Mouse (Mus musculus) thymus, postnatal 36 days (tissue): ENCODE results near the gene Olfr1326-ps1.

ENCODE experiments used
- DNase-seq, 2 experiments: peaks; one replicate each; pipeline ENCODE4 v3.0.0; 2022; ENCODE audit warnings: mixed read lengths in 2 of 2

Olfr1326-ps1 gene

GRCm38 (mm10) chrX:74574788-74575187 lies at the start of gene Olfr1326-ps1:
Gene Olfr1326-ps1 (minus strand): TSS chrX:74574888.
- DNase-seq: no peak

- DNase-seq: no peak
Measured at GRCm38 (mm10) chrX:74592379-74592778, 17.7 kb upstream of the Olfr1326-ps1 start, which contains the start of gene Olfr1325. Gene Olfr1325 (plus strand): TSS chrX:74592679.
